Mouse (Mus musculus) spleen, adult 12 weeks (tissue): Measurements from ENCODE around the gene Gck.

ENCODE experiments used
- DNase-seq: peaks from one replicate; pipeline ENCODE4 v3.0.0; 2022; ENCODE audit warnings: low spot score

Gck gene

DNA sequence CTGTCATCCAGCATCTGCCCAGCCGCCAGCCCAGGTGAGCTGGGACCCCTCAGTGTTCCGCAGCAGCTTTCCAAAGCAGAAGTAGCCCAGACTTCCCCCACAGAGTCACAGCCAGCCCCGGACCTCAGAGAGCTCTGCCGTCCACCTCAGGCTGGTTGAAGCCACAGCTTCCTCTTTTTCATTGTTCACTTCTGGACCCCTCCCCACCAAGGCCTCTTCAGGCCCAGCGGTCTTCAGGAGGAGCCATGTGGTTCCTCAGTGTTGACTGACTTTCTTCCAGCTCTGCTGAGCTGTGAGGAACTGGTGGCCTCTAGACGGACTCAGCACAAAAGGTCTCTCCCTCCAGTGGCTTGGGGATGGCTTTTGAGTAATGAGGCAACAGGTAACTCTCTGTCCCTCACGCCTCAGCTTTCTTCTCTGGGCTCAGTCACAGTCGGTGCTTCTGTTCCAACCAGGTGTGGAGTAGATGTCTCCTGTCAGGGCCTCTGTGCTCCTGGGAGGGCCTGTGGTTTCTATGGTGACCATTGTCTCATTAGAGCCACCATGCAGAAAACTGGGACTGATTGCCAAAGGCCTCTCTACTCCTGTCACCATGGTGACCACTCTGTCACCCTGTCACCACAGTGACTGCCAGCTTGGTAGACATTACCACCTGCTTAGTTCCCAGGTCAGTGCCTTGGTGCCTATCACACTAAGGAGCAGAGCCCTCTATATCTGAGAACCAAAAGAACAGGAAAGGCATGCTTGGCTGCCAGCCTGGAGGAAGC is at the start of gene Gck:
Gck (minus strand) TSS at position 496 of the 767 bp plus-strand sequence.
- DNase-seq: no peak

DNA sequence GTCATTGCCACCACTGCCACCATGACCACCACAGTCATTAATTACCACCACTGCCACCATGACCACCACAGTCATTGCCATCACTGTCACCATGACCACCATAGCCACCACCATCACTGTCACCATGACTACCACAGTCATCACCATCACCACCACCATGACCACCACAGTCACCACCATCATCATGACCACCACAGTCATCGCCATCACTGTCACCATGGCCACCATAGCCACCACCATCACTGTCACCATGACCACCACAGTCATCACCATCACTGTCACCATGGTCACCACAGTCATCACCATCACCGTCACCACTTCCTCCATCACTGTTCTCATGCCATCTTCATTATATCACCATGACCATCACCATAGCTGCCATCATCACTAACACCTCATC is 48.6 kb upstream of the Gck start:
- no peak for DNase-seq

GRCm38 (mm10) chr11:5995989-5996388 is 46.1 kb upstream of the Gck start:
- peak; percentile 61 for DNase-seq

- DNase-seq: no peak
Measured at GRCm38 (mm10) chr11:5994880-5995279, 45.0 kb upstream of the Gck start.

- DNase-seq: no peak
Measured at GRCm38 (mm10) chr11:5994212-5994611, 44.3 kb upstream of the Gck start.

GRCm38 (mm10) chr11:5990910-5991309 is 41.0 kb upstream of the Gck start:
- DNase-seq: peak; percentile 21

GRCm38 (mm10) chr11:5989954-5990593 is 40.2 kb upstream of the Gck start:
- no peak for DNase-seq

DNA sequence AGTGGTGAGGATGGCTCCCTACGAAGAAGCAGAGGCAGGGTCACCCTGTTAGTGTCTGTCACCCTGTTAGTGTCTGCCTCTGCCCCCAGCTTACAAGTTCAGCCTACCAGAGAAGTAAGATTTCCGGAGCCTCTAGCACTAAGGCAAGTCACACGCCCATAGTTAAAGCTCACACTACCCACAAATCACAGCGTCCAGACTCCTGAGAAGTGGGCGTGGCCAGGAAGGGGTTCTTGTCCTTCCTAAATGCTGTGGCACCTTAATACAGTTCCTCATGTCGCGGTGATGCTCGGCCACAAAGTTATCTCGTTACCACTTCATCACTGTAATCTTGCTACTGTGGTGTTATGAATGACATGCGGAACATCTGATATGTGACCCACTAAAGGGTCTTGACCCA is 38.2 kb upstream of the Gck start:
- no peak for DNase-seq

DNA sequence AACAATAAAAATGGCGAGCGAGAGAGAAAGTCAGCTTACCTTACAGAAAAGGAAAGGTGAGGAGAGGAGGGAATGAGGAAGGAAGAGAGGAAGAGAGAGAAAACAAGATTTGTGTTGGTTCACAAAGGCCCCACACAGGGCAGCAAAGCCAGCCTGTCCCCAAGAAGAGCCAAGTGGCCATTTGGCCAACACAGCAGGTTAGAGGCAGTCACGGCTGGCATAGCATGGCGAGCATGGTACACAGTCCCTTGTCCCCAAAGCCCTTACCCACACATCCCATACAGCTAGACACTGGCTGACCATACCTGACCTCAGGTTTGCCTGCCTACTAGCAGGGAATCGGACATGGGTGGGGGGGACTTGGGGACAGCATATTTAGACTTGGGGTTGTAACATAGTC is 33.7 kb upstream of the Gck start:
- DNase-seq: no peak

- DNase-seq: no peak
Measured at GRCm38 (mm10) chr11:5981323-5981722, 31.4 kb upstream of the Gck start.

DNA sequence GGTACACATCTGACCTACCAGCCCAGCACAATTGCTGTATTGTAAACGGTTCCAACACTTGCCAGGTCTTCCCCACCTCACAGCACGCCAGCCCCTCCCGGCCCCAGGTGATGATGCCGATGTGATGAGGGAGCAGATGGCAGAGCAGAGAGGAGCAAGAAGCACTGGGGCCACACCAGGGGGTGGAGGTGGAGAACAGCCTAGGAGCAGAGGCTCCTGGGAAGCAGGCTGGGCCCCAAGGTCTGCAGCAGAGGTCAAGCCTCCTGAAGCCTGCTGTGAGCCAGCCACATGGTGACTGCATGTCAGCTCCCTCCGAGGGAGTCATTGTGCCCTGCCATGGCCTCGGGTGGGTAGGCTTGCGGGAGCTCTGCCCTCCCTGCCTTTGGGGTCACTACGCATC is 30.7 kb upstream of the Gck start:
- no peak for DNase-seq

DNA sequence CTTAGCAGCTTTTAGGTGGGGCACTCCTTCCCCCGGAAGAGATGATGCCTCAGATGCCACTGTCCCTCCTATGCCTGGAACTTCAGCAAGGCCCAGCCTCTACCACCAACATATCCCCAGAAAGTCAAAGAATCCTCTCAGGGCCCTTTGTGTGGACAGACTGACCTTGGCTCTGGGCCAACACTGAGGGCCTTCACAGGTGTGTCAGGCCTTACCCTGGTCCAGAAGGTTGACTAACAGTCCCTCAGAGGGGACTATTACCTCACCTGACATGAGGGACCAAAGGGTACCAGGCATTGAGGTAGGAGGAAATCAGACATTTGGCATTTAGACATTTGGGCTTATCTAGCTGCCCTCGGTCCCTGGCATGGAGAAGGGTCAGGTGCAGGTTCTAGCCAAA is 30.2 kb upstream of the Gck start:
- no peak for DNase-seq

DNA sequence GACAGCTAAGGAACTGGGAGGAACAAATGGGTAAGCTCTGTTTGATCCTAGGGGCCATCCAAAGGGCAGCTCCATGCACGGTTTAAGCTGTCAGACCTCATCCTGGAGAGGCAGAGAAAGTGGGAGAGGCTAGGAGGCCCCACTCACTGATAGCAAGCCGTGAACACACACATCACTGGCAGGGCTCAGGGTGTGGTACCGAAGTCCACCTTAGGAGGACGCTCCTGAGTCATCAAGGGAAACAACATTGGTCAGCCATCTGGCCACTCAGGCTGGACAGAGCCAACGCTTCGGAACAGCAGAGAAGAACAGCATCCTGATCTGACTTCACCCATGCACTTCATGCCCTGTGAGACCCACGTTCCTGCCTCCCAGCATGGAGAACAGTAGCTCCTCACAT is 29.2 kb upstream of the Gck start:
- DNase-seq: no peak

- no peak for DNase-seq
Measured at GRCm38 (mm10) chr11:5976106-5976505, 26.2 kb upstream of the Gck start.

DNA sequence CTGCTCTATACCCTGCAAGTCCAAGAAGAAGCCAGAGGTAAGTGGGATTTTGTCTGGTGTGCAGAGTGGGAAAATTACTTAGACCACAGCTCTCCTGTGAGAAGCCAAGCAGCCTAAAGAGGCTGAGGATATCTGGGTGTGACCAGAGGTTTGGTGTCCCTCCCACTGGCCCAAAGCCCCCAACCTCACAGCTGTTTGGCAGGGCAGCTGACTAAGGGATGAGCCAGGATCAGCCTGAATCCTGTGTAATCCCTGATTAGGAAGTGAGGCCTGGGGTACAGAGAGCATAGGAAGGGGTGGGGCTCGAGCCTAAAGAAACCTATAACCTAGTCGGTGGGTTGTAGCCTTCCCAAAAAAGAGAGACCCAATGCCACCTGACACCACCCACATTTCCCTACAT is 25.2 kb upstream of the Gck start:
- no peak for DNase-seq

GRCm38 (mm10) chr11:5974053-5974452 is 24.2 kb upstream of the Gck start:
- DNase-seq: no peak

DNA sequence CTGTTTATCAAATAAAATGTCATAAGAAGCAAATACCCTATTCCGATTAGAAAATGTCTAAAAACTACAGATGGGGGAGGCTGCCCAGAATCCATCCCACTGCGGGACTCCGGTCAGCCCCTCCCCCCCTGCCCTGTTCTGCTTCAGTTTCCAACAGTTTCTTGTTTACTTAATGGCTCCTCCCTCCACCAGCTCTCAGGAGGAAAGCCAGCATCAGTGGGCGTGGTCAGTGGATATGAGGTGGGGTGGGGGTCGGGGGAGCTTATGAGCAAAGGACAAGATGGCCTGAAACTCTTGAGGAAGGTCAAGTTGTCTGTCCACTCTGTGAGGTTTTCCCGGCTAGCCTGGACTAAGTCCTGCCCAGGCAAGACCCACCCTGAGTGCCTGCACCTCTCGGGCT is 23.3 kb upstream of the Gck start:
- DNase-seq: no peak

DNA sequence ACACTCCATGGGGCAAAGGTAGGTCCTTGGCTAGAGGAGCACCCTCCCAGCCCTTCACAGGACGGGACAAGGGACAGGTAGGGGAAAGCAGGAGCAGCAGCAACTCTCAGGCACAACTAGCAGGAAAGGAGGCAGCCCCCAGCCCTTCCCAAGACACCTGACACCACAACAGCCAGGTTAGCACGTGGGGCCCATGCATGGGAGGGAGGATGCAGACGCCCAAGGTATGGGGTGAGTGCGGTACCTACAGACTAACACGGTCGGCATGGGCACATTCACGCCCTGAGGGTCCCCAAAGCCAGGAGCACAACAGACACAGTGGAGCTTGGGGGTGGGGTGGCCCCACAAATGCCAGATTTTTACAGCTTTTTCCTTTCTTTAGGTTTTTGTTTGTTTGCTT is 21.3 kb upstream of the Gck start:
- no peak for DNase-seq

- no peak for DNase-seq
Measured at GRCm38 (mm10) chr11:5968223-5968622, 18.3 kb upstream of the Gck start.

GRCm38 (mm10) chr11:5966751-5967150 is 16.9 kb upstream of the Gck start:
- DNase-seq: no peak

DNA sequence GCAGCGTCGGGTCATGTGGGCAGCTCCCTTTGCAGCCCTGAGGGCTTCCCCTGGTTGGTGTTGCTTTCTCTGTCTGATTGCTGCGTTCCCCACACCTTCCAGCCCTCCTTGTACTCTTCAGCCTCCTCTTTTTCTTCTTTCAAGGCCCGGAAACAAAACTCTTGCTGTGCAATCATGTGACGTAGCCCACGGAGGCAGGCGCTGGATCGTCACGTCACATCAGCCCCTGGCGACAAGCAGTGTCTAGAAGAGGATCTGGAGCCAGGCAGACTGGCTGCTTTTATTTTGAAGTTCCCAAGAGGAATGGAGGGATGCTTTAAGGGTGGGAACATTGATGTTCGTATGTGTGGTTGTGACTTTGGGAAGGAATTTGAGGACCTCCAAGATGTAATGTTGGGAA is 16.0 kb upstream of the Gck start:
- DNase-seq: no peak

GRCm38 (mm10) chr11:5960051-5960450 is 10.2 kb upstream of the Gck start:
- DNase-seq: no peak

- DNase-seq: peak; percentile 82
Measured at GRCm38 (mm10) chr11:5955546-5956276, 5.8 kb upstream of the Gck start, which contains the start of gene Ykt6. Gene Ykt6, plus strand, starts transcription at chr11:5955693.
